Mouse (Mus musculus): Measurements from ENCODE around the gene Actr3b.

The Actr3b gene

DNA sequence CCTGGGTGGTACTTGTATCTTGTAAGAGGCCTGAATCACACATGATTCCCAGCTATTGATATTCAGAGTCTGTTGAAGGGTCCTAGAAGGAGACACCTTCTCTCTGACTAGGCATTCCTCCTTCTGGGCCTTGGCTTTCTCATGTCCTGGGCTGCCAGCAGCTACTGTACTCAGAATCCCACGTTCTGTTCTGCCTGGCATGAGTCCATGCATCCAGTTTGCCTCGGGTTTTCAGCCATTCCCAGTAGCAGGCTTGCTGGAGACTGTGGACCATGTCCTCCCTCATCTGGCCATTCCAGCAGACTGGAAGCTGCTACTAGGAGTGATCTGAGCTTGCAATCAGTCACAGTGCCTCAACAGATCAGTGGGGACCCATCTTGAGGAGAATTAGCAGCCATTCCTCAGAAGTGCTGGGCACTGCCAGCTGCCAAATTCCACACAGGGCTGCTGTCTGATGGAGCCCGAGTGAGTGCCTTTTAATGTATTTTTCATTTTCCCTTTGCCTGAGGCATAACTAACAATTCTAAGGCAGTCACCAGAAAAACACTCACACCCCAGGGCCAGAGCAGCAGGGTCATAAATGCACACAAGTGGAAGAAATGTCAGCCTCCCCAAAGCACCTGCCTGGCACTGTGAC, 130.1 kb downstream of the Actr3b start:
- DNase-seq (ENCODE audit: low spot score): no peak

DNA sequence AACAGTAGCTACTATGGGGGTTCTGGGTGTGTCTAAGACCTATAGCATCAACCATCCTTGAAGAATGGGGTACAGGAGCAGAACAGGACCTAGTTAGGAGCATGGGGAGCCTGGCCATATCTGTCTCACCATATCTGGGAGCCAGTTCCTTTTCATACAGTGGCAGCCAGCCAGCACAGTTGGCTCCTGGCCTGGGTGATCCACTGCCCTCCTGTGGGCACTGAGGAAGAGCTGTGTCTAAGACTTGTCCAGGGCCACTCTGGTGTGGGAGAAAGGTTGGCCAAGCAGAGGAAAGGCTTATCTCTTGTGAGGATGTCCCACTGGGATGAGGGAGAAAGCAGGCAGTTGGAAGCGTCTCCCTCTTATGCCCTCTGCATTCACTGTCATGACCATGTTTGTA, 131.5 kb downstream of the Actr3b start:
- no peak for DNase-seq (ENCODE audit: low spot score)
